Mouse (Mus musculus): ENCODE data around the gene Klhl29. TPM values are rescaled to one million over a fixed set of nuclear protein-coding genes. Genes with fewer than 3 reads are reported as not detected.

Gene Klhl29
- polyA plus RNA-seq, 1 experiment = 36.1 TPM

DNA sequence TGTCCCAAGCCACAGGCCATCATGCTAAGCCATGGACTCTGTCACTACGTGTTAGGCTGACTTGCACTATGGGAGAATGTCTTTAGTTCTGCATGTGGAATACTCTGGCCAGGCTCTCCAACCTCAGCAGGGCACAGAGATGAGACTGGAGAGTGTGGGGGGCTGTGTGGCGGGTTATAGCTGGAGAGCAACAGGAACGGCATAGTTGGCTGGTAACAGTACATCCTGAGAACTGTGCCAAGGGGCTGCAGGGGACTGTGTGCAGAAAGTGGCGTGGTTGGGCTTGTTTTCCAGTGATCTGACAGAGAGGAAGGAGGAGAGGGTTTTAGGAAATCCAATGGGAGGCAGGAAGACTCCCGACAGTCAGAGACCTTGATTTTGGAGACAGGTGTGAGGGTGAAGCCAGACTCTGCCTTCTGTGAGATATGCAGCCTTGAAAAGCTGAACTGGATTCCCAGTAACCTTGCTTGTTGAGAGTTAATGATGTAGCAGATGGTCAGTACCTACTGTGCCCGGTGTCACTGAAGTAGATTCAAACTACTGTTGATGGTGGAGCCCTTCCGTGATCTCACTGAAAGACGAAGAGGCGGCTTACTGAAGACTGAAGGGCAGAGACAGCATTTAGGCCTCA is 270.9 kb downstream of the Klhl29 start:
- no peak for DNase-seq (ENCODE audit: low read depth)
- no peak for TF ChIP-seq POLR2A (IDR thresholded peaks at IDR 0.05; ENCODE audit: borderline replicate concordance, extremely low read depth, insufficient read depth, insufficient read length, poor library complexity, severe bottlenecking)
- TF ChIP-seq CTCF (IDR thresholded peaks at IDR 0.05; ENCODE audit: borderline replicate concordance, extremely low read depth, insufficient read depth, insufficient read length) = no peak

- peak; percentile 57 for DNase-seq (ENCODE audit: low read depth)
- TF ChIP-seq POLR2A (IDR thresholded peaks at IDR 0.05; ENCODE audit: borderline replicate concordance, extremely low read depth, insufficient read depth, insufficient read length, poor library complexity, severe bottlenecking) = no peak
- no peak for TF ChIP-seq CTCF (IDR thresholded peaks at IDR 0.05; ENCODE audit: borderline replicate concordance, extremely low read depth, insufficient read depth, insufficient read length)
Observed at GRCm38 (mm10) chr12:5101411-5102024, 274.0 kb downstream of the Klhl29 start.

GRCm38 (mm10) chr12:5099572-5099971 is 275.9 kb downstream of the Klhl29 start:
- peak; percentile 26; the same call in 1 of the 2 replicates for TF ChIP-seq CTCF (IDR thresholded peaks at IDR 0.05; ENCODE audit: borderline replicate concordance, extremely low read depth, insufficient read depth, insufficient read length)
- TF ChIP-seq POLR2A (IDR thresholded peaks at IDR 0.05; ENCODE audit: borderline replicate concordance, extremely low read depth, insufficient read depth, insufficient read length, poor library complexity, severe bottlenecking) = no peak
- DNase-seq (ENCODE audit: low read depth) = peak; percentile 74

DNA sequence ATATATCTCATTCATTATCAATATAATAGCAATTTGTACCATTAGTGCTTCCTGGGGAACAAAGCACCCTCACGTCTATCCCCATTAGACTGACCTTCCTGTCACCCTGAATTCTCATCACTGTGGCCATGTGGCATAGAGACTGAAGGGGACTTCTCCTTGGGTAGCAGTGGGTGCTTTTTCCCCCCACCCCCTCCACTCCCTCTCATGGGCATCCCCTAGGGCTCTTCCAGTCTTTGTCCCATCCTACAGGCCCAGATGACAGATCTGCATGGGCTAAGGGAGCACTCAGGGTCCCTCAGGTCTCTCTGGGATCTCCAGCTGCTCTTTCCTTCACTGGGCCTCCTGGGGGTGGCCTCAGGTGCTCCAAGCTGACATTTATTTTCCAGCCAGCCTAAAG is 286.8 kb downstream of the Klhl29 start:
- DNase-seq (ENCODE audit: low read depth) = peak; percentile 64
- TF ChIP-seq CTCF (IDR thresholded peaks at IDR 0.05; ENCODE audit: borderline replicate concordance, extremely low read depth, insufficient read depth, insufficient read length) (no peak), POLR2A (IDR thresholded peaks at IDR 0.05; ENCODE audit: borderline replicate concordance, extremely low read depth, insufficient read depth, insufficient read length, poor library complexity, severe bottlenecking) (no peak)

DNA sequence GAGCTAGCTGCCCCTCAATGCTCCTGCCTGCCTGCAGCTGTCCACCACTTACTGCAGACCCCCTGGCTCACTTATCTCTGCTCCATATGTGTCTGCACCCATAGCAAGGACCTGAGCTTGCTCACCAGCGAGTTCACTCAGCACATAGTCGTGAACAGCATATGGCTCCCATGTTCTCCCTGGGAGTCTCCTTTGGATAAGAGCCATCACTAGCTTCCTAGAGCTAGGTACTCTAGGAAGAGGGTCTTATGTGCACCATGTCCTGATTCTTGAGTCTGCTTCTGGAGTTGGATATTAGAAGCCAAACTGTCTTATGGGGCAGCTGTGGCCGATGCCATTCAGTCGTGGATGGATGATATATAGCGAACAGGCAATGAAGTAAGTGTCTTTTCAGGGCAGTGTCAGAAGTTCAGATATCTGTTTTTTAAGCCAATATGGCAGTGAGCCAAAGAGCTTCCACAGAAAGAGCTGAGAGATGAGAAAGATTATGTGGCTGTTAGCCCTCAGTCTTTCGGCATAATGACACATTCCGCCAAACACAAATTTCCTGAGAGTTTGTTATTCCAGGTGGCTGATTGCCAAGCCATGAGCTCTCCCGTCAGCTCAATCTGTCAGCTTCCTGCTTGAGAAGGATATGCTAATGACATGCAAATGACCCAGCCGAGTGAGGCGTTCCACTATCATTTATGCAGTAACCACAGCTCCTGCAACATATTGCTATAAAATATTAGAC is 287.5 kb downstream of the Klhl29 start:
- TF ChIP-seq POLR2A (IDR thresholded peaks at IDR 0.05; ENCODE audit: borderline replicate concordance, extremely low read depth, insufficient read depth, insufficient read length, poor library complexity, severe bottlenecking) (no peak), CTCF (IDR thresholded peaks at IDR 0.05; ENCODE audit: borderline replicate concordance, extremely low read depth, insufficient read depth, insufficient read length) (no peak)
- peak; percentile 97 for DNase-seq (ENCODE audit: low read depth)

DNA sequence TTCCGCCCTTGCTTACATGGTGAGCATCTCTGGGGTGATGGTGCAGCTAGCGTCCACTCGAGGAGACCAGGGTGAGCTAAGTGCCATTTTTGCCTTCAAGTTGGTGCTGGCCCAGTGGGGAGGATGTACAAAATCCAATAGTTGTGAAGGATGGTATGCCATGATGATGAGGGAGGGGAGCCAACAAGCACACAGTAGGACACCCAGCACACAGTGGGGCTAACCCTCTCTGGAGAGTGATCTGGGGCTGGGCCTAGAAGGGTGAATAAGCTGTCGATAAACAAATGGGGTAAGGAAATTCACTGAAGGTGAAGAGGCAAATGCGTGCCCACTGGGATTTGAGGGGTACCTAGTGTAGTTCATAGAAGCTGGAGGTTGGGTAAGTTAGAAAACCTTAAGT is 290.8 kb downstream of the Klhl29 start:
- TF ChIP-seq POLR2A (IDR thresholded peaks at IDR 0.05; ENCODE audit: borderline replicate concordance, extremely low read depth, insufficient read depth, insufficient read length, poor library complexity, severe bottlenecking) (no peak), CTCF (IDR thresholded peaks at IDR 0.05; ENCODE audit: borderline replicate concordance, extremely low read depth, insufficient read depth, insufficient read length) (no peak)
- no peak for DNase-seq (ENCODE audit: low read depth)

DNA sequence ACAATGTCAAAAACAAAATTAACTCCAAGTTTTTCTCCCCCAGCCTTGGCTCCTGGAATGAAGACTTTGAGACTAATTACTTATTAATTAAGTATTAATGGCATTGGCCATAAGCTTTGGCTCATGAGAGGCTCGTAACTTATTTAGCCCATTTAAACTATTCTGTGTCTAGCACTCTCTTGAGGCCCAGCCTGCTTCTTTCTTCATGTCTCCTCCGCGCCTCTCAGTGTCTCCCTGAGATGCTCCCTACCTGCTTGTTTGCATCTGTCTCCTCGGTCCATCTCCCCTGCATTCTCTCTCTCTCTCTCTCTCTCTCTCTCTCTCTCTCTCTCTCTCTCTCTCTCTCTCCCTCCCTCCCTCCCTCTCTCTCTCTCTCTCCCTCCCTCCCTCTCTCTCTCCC is 294.0 kb downstream of the Klhl29 start:
- TF ChIP-seq CTCF (IDR thresholded peaks at IDR 0.05; ENCODE audit: borderline replicate concordance, extremely low read depth, insufficient read depth, insufficient read length) (no peak), POLR2A (IDR thresholded peaks at IDR 0.05; ENCODE audit: borderline replicate concordance, extremely low read depth, insufficient read depth, insufficient read length, poor library complexity, severe bottlenecking) (no peak)
- no peak for DNase-seq (ENCODE audit: low read depth)

- TF ChIP-seq CTCF (IDR thresholded peaks at IDR 0.05; ENCODE audit: borderline replicate concordance, extremely low read depth, insufficient read depth, insufficient read length) = no peak
- TF ChIP-seq POLR2A (IDR thresholded peaks at IDR 0.05; ENCODE audit: borderline replicate concordance, extremely low read depth, insufficient read depth, insufficient read length, poor library complexity, severe bottlenecking) = no peak
- DNase-seq (ENCODE audit: low read depth) = no peak
Observed at GRCm38 (mm10) chr12:5073191-5073590, 302.3 kb downstream of the Klhl29 start.

DNA sequence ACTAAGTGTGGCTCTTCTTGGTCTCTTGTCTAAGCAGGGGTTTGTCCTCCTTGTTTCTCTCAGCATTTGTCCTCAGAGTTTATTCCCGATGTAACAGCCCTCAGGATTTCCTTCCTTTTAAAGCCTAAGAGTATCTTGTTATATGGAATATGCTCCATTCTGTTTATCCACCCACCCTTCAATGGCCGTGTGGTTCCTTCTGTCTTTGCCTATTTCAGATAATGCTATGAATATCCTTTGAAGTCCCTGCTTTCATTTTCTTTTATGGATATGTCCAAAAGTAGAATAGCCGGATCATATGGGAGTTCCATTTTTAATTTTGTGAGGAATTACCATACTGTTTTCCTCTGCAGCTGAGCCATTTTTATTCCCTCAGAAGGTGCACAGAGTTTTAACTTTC is 305.4 kb downstream of the Klhl29 start:
- TF ChIP-seq CTCF (IDR thresholded peaks at IDR 0.05; ENCODE audit: borderline replicate concordance, extremely low read depth, insufficient read depth, insufficient read length) (no peak), POLR2A (IDR thresholded peaks at IDR 0.05; ENCODE audit: borderline replicate concordance, extremely low read depth, insufficient read depth, insufficient read length, poor library complexity, severe bottlenecking) (no peak)
- no peak for DNase-seq (ENCODE audit: low read depth)

GRCm38 (mm10) chr12:5067590-5067989 is 307.9 kb downstream of the Klhl29 start:
- no peak for TF ChIP-seq CTCF (IDR thresholded peaks at IDR 0.05; ENCODE audit: borderline replicate concordance, extremely low read depth, insufficient read depth, insufficient read length)
- TF ChIP-seq POLR2A (IDR thresholded peaks at IDR 0.05; ENCODE audit: borderline replicate concordance, extremely low read depth, insufficient read depth, insufficient read length, poor library complexity, severe bottlenecking) = no peak
- DNase-seq (ENCODE audit: low read depth) = no peak

GRCm38 (mm10) chr12:5048104-5048503 is 327.4 kb downstream of the Klhl29 start:
- TF ChIP-seq CTCF (IDR thresholded peaks at IDR 0.05; ENCODE audit: borderline replicate concordance, extremely low read depth, insufficient read depth, insufficient read length) = no peak
- TF ChIP-seq POLR2A (IDR thresholded peaks at IDR 0.05; ENCODE audit: borderline replicate concordance, extremely low read depth, insufficient read depth, insufficient read length, poor library complexity, severe bottlenecking) = no peak
- no peak for DNase-seq (ENCODE audit: low read depth)

Data from brain, embryonic 14.5 days (tissue).